Mouse (Mus musculus) cerebellum, postnatal 14 days (tissue): ENCODE data around the gene Nicn1.
"Not testable (repeated sequence)": the region's sequence is repeated elsewhere in the genome, so short reads cannot be mapped to it uniquely, and the experiment has no call there.

Experiments
- DNase-seq, 2 experiments: peaks; one replicate each; pipeline ENCODE4 v3.0.0; 2021; ENCODE audit warnings: mixed read lengths in 2 of 2

Gene Nicn1

DNA sequence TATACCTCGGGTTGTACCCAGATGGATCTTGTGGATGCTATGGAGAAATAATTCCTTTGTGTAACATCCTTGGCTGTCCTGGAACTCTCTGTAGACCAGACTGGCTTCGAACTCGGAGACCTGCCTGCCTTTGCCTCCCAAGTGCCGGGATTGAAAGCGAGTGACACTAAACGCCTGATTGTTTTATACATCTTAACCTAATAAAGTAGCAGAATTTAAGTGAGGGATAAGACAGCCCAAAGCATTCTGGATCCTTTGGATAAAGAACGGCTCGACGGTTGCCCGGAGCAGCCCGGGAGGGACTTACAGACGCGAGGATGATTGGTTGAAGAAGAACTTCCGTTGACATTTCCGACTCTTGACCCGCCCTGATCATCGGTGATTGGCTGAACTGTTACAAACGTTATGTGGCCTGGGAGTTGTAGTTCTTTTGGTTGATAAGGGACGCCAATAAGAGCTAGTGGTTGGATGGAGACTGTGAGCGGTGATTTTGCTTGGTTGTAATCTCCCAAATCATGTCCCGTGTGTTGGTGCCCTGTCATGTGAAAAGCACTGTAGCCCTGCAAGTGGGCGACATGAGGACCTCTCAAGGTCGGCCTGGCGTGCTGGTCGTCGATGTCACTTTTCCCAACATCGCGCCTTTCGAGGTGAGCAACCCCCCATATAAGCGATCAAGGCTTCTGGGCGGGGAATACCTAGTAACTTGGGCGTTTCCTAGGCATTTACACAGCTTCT is at the start of gene Nicn1:
Nicn1 (plus strand) TSS at position 414 of the 735 bp plus-strand sequence.
- DNase-seq: peak; percentile 89 to 92

DNA sequence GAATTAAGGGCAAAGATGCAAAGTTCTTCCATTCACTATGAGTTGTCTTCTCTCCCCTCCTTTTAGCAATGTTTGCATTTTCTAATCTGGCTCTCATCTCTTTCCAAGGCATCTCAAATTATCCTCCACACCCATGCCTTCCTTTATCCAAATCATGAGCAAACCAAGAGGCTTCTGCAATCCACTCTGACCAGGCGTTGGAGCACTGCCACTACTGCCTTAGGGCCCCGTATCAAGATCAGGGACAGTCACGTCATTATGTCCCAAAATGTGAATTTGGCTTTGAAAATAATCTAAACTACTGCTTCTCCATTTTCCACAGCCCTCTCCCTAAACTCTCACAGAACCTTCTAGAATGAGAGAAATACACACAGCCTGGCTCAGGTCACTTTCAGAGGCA is 45.7 kb upstream of the Nicn1 start:
- DNase-seq: no peak

DNA sequence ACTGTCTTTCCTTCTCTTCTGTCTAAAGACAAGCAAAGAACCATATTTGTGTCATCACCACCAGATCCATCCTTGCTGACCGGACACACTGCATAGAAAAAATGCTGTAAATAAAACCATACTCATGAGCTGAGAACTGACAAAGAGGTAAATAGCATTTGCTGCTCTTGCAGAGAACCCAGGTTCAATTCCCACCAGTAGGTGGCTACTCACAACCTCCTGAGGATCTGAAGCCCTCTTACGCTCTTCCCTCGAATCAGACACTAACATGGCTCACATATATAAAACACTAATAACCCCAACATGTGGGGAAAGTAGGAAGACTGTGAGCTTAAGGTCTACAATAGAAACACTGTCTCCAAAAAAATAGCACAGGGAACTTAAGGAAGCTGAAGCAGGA is 45.2 kb upstream of the Nicn1 start:
- no peak for DNase-seq

DNA sequence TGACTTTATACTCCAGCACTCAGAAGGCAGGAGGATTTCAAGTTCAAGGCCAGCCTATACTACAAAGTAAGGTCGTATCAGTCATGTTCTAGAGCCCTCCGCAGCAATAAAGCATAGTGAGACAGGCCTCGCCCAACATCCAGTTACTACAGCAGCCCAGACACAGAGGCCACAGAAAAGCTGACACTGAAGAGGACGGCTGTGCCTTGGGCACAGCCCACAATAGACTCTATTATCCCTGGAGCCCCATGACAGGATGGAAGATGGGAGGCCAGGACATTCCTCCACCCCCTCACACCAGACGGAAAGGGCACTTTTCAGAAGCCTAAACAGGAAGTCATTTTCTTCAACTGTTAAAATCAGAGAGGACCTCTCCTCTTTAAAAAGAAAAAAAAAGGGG is 41.3 kb upstream of the Nicn1 start:
- no peak for DNase-seq

DNA sequence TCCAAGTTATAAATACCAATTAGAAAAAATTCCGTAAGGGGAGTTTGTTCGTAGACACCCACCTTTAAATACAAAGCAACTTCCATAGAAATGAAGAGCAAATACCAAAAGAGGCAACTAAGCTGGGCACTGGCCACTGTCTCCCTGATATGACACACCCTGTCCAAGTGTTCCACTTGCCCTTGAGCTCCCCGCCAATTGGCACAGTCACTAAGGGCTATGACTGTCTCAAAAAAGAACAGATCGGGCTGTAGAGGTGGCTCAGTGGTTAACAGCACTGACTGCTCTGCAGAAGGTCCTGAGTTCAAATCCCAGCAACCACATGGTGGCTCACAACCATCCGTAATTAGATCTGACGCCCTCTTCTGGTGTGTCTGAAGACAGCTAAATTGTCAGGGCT is 38.4 kb upstream of the Nicn1 start:
- no peak for DNase-seq

DNA sequence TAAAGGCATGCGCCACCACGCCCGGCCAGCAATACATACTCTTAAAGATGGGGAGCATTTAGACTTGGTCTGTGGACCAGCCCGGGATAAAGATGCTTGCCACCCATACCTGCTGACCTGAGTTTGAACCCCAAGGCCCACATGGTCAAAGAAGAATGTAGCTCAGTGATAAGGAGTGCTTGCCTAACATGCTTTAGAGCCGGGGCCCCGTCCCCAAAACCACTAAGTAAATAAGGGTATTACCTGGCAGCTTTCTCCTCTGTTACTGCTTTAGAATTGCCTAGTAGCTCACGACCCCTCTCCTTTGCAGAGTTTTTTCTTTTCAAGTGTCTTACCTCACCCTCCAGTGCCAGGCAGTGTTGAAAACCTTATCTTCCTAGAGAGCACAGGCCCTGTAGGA is 37.5 kb upstream of the Nicn1 start:
- no peak for DNase-seq

DNA sequence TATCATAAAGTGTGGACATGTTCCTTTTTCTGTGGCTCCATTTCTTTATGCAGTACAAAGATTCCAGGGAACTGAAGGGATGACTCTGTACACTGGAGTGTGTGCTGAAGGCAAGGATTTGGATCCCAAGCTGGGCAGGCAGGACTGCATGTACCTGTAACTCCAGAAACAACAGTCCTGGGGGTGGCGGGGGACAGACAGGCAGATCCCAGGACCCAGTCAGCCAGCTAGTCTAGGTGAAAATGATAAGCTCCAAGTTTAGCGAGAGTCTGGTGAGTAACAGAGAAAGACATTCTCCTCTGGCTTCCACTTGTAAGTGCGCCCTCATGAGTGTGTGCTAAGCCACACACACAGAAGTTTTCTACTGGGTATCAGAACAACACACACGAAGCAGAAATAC is 29.7 kb upstream of the Nicn1 start:
- DNase-seq: no peak

DNA sequence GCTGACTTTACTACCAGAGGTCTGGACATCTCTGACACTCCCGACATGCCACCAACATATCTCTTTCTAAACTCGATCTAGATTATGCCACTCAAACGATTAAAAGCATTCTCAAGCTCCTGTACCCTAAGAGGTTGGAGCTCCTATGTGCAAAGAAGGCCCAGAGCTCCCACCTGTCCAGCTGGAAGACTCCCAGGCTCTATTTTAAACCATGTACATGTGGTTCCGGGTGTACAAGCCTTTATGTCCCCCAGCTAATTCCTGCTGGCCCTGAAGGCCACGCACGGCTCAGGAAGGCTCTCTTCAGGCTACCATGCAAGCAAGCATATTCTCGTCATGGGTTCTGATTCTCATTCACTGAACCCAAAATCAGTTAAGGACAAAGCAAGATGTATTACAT is 28.4 kb upstream of the Nicn1 start:
- DNase-seq: no peak

DNA sequence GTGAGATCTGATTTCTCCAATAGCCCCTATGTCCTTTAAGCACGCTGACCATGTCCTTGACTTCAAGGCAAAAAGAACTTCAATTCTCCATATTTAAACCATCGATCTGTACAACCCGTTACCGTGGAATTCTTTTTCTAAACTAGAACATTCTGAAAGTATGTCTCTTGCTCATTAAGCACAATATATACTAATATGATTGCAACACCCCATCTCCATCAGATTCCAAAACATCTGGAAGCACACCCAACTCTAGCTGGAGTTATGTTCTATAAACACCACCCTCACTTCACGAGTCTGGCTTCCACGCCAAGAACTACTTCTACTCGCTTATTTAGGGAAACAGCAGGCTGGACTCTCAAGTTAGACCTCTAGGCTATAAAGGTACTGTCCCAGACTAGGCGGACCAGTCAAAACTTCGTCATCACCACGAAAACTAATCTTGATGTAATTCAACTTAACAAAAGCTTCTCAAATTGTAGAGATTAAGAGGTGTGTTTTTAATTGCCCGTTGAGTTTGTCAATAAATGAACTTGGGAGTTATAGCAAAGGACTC is 27.7 kb upstream of the Nicn1 start:
- no peak for DNase-seq

DNA sequence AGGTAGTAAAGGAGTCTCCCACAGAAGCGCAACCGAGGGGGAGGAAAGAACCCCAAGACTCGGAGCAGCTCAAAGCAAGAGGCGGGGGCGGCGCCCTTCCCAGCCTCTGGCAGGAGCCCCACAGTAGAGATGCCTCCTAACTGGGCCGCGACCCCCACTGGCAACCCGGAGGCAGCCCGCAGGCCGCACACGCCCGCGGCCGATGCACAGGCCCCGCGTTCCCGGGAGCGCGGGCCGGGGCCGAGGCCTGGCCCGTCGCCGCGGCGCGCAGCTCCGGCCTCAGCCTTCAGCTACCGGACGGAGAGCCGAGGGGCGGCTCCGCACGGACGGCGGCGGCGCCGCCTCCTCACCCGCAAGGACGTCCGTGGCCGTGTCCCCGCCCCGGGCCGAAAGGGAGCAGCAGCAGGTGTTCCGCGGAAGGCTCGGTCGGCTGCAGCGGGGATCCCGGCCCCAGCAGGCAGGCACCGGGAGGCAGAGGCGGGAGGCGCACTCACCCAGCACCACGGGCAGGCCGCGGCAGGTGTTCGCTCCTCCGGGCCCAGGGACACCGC is 27.0 kb upstream of the Nicn1 start:
- peak in 1 of 2 experiments; percentile 52 for DNase-seq

DNA sequence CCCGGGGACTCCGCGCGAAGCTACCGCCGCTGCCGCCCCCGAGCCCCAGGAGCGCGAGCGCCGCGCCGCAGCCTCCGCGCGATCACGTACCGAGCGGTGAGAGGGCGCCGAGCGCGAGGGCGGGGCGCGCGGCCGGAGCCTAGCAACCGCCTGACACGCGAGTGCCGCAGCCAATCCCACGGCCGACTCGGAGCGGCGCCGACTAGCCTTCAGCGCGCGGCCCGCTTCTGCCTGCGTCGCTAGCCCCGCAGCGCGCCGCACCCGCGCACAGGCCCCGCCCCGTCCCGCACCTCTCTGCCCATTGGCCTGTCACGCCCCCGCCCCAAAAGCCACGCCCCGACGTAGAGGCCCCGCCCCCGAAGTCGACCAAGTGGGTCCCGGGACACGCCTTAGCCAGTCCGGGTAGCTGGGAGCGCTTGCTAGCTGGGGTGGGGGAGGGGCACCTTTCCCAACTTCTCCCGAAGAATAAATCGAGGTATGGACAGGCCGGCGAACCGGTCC is 26.5 kb upstream of the Nicn1 start, which contains the start of gene Dag1:
Dag1 (minus strand) TSS at position 269 of the 501 bp plus-strand sequence.
- DNase-seq: peak; percentile 99 to 100

DNA sequence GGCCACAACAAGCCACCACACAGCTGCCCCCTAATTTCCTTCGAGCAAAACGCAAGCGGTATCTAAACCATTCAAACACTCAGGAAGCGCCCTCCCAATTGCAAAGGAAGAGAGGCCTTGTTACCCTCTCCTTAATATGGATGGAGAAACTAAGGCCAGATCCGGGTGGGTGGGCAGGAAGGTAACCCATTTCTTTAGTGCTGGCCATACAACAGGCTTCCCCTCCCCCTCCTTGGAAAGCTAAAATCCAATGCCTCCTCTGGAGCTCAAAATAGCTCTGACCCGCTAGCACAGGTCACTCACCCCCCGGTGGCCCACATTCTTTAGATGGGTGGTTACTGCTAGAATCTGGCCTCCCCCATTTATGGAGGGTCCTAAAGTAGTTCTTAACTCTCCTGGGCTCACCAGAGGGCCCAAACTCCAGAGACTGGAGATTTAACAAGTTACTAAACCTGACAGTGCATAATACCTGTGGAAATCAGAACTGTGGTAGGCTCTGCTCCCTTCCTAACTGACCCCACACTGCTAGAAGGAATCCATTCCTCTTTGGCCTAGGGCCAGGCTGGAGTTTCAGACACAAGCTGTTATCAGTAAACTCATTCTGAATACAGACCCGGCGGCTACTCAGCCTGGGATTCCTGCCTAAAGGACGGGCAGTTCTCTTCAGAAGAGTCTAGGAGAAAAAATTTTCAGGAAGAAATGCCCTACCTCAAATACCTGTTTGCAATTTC is 25.9 kb upstream of the Nicn1 start:
- peak; percentile 55 to 61 for DNase-seq

DNA sequence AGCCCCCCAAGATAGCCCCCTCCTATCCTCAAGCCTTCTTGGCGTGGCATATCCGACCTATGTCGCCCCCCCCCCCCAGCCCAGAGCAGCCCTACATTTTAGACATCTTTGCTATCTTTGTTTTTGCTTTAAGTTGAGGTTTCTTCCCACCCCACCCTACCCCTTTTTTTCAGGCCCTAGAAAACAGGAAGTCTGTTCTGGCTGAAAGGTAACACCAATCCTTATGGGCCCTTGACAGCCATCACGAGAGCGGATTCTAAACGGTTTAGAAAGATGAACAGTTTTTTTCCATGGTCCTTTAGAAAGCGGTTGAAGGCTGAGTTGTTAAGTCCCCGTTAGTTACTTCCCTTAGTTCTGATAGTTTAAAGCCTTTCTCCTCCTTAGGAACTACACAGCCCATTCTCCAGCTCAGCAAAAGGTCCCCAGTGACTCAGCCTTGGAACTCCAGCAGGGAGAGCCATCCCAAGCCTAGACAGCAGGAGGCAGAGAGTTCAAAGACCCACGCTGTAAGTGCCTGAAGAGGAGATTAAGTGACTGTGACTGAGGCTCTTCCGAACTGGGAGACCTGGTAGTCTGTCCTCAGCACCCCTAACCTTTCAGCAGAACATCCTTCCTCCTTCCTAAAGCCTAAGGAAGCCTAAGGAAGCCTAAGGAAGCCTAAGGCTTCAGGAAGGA is 23.8 kb upstream of the Nicn1 start:
- no peak for DNase-seq

DNA sequence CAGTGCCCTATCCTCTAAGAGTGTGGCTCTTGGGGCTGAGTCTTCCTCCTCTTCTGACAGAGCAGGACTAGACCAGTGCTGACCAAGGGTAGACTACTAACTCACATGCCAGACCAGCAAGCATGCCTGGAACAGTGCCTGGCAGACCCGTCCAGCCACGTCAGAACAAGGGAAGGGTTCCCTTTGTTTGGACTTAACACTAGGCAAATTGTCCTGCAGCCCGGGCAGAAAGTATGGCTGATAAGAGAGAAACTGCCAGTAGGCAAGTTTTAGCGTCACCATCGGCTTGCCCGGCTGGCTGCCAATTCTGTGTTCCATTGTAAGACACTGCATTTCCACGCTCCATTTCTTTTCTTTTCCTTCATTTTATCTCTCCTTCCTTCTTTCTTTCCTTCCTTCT is 22.5 kb upstream of the Nicn1 start:
- DNase-seq: peak in 1 of 2 experiments; percentile 12

DNA sequence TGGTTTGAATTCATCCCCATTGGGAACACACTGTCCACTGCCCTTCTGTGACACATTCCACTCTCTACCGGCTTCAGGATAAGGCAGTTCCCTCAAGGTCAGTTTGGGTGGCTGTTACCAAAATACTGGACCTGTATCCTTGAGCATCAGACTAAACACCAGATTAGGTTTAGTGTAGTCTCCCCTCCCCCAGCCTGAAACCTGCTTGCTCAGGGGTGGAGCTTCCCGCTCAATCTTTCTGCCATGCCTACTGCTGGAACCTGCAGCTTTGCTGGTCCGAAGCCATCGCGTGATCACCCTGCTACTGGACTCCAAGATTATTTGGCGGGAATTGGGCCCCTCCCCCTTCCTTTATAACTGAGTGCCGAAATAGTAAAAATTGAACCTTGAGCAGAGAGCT is 21.5 kb upstream of the Nicn1 start:
- DNase-seq: not testable (repeated sequence)

DNA sequence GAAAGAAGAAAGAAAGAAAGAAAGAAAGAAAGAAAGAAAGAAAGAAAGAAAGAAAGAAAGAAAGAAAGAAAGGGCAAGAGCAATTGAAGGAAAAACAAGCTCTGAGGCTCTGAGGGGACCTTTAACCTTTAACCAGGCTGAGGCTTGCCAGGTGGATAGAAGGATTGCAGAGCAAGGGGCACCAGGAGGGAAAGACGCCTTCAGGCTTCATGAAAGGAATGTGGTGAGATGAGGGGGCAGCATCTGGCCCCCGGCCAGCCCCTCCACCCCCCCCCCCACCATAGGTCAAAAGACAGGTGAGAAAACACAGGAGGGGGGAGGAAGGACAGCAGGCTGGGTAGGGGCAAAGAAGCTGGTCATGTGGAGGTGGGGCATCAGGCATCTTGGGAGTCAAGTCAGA is 18.3 kb upstream of the Nicn1 start:
- no peak for DNase-seq

DNA sequence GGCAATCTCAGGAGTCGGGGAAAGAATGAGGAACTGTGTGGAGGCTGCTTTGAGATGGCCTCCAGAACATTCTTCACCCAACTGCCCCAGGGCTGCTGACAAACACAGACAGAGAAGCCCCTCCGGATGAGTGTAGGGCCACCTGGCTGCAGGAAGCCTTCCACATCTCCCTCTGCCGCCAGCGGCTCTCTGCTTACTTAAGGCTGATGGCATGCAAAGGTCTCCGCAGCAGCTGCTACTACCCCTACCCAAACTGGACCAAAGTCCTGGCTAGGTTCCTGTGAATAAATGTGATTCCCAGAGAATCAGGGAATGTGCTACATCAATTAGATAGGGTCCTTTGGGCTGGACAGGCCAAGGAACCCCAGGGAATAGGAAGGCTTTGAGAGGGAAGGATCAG is 17.5 kb upstream of the Nicn1 start:
- no peak for DNase-seq

DNA sequence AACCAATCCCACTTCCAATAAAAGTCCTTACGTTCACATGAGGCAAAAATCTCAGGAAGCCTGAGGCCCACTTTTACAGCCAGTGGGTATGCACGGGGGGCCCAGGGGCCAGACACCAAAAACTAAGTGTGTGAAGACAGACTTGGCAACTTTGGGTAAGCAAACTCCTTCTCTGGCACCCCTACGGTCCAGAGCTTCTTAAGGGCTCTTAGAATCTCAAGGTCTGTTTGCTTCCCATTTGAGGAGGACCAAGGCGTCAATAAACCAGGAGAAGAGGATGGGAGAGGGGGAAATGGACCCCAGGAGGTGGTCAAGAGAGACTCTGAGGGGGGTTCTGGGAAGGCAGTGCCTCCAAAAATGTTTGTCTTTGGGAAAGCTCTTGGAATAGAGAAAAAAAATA is 16.7 kb upstream of the Nicn1 start:
- DNase-seq: no peak

DNA sequence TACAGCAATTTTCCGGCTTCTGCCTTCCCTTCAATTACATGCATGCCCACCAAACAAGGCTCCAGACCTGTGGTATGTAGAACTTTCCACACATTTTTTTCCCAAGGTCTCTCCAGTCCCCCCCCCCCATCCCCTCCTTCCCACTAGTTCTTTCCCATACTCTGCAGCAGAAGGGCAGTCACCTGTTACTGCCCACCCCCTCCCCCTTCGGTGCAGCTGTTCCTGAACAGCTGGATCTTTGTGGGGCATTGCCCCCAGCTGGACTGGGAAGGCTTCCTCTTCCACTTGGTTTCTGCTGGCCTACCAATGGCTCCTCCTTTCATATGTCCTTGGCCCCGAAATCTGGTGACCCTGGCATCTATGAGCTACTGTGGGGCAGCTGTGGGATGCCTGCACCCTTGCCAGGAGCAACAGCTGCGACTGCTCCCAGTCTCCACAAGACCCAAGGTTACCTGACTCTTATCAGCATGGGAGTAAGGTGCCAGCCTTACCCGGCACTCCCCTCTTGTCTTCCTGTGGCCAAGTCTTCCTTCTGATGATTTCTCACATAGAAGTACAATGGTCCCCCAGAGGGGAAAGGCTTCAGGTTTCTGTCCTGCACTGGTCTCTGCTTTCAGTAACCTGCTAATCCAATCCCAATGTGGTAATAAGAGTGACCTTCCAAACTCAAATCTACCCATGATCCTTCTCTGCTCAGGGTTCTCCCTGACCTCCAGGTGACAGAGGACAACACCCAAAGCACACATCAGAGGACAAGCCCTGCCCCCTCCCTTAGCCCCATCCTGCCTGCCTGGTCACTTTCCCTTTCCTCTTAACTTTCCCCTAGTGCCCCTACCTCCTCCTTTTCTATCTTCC is 15.5 kb upstream of the Nicn1 start:
- no peak for DNase-seq

DNA sequence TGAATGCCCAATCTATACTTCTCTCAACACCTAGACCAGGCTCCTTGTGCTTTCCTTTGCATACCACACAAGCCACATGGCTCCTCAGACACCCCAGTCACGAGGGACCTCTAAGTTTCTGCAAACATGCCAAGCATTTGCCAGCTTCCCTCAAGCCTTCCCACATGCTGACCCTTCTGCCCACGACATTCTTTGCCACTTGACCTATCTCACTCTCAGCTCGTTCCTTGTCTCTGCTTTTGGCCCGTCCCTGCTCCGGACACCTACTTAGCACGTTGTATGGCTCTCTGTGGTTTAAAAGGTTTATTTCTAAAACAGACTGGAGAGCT is 14.9 kb upstream of the Nicn1 start:
- DNase-seq: no peak

DNA sequence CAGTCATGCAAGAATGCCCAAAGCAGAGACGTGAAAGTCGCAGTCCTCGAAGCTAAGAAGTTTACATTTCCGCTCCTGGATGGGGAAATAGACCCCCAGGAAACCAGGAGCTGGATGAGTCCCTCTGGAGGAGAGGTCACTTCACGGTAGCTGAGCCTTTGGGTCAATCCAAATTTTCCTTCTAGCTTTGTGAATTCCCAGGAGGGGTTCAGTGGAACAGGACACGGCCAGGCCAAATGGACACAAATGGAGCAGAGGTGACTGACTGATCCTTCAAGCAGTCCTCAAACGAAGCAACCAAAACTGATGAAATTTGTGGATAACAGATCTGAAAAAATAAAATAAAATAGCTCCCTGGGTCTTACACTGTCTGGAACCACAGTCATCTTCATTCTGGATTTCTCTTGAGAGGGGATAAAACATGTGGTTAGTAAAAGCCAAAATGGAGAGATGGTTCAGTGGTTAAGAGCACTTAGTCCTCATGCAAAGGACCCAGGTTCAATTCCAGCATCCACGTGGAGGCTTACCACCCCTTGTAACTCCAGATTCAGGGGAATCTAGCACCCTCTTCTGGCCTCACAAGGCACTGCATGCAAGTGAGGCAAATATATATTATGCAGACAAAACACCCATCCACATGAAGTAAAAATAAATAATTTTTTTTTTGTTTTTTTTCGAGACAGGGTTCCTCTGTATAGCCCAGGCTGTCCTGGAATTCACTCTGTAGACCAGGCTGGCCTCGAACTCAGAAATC is 11.4 kb upstream of the Nicn1 start:
- DNase-seq: peak in 1 of 2 experiments; percentile 56
